Mouse (Mus musculus) NIH3T3 (cell line): Measurements from ENCODE around the gene Sct.
A peak's percentile ranks its signal among the peaks of the same experiment; 100 is the strongest.

Experiments used
- DNase-seq: peaks from one replicate; pipeline ENCODE4 v3.0.0-alpha.2; 2012; ENCODE audit warnings: low read depth

Sct gene

DNA sequence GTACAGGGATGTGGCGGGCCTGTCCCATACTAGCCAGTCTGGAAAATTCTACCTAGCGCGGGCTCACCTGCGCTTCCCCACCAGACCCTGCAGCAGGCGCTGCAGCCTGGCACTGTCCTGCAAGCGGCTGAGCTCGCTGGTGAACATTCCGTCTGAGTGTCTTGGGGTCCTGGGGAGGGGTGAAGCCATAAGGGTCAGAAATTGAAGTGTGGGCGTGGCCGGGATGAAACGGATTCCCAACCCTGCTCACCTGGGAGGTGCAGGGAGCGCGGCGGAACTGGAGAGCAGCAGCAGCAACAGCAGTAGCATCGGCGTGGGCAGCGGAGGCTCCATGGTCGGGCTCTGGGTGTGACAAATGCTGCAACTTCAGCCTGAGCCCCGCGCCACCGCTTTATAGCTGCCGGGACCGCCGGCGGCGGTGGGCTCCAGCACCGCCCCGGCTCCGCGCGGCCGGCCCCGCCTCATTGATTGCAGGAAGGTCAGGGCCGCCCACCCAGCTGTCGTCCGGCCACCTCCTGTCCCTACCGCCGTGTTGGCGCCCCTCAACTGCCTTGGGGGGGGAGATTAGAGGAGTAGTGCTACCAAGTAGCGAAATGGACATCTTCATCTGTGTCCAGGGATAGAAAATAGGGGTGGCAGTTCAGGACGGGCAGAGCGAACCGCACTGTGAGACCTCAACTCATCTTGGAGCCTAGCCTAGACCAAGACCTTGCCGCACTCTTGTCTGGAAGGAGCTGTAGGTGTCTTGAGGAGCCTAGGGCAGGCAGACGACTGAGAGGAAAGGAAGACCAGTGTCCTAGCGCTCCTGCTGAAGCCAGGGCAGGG, at the start of gene Sct:
Gene Sct, minus strand, starts transcription at position 368 of the 825 bp plus-strand sequence.
- DNase-seq = no peak

DNA sequence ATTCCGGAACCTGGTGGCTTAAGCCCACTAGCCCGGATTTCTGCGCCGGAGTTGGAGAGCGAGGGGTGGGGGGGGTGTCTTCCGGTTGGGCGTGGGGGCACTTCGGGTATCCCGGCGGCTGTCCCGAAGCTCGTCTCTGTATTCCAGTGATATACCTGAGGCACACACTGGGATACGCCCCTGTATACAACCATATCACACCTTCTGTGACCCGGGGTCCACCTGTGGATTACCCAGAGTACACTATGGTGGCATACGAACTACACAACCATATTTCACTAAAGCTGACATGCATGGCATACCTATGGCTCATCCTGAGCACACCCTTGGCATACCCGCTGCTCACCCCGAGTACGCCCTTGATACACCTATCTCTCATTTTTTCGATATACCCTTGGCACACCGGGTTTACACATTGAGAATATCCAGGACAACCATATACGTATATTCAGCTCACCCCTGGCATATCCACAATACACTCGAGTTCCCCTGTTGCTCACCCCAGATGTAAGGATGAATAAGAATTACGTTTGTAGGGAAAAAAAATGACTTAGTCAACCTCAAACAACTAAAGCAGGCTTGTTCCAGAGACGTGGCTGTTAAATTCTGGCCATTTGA, 49.5 kb upstream of the Sct start:
- DNase-seq = peak; percentile 18

DNA sequence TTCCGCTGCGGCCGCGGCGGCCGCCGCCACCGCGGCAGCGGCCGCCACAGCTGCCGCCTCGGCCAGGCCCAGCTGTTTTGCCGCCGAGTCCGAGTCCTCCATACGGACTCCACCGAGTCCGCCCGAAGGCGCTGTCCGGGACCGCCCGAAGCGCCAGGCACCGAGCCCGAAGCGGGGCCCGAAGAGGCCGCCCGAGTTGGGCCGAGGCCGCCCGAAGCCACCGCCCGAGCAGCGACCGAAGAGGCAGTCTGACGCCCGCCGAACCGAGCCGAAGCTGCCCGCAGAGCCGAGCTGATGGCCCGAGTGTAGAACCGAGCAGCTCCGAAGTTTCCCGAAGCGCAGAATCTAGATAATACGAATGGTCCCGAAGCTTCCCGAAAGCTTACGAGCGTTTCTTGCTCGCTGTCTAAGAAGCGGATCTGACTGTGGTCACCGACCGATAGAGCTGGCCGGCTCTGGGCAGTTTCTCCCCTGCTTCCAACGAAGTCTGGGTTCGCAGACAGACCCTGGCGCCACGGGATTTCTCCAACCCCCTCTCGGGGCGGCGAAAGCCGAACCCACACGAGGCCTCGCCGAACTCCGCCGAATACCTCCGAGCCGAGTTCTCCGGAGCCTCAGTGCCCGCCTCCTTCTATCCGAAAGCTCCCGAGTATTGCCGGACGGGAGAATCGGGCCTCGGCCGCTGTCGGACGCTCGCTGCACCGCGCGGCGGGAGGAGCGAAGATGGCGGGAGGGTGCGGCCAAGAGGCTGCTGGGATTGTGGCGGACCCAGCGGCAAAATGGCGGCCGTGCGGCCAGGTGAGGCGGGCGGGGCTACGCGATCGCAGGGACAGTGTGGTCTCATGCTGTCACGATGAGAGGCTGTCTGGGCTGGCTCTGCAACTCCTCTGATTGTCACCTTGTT, 48.8 kb upstream of the Sct start, which contains the start of the genes Deaf1 and Tmem80:
Gene Deaf1, minus strand, starts transcription at position 222 of the 904 bp plus-strand sequence.
Gene Tmem80, plus strand, starts transcription at position 271 of the 904 bp plus-strand sequence.
- peak; percentile 97 for DNase-seq

DNA sequence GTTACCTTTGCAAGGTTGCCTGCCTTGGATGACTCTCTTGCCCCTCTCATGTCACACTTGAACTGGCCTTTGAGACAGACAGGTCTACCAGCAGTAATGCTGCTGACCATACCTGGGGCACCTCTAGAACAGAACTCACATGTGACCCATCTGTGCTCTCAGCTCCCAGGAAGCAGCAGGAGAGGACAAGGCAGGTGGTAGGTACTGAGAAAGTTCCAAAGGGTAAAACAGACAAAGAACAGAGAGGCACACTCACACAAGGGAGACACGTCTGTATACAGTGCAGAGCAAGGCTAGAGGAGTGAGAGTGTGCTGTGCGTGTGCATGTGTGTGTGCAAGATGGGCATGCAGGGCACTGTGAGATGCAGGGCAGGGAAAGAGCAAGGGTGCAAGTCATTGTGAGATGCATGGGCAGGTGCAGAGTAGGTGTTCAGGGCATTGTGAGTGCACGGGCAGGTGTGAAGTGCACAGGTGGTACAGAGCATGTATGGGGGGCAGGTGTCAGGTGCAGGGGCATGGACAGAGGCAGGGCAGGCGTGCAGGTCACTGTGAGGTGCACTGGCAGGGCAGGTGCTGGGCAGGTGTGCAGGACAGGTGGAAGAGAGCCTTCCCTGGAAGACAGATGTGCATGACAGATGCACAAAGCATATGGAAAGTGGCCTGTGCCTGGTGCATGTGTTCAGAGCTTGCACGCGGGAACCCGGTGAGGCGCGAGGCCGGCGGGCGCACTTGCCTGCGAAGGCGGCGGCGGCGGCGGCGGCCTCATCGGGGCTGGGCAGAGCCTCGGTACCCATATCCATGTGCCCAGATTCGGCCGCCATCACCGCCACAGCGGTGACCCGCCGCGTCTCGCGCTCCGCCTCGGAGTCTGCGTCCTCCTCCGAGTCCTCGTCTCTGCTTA, 47.9 kb upstream of the Sct start:
- no peak for DNase-seq

DNA sequence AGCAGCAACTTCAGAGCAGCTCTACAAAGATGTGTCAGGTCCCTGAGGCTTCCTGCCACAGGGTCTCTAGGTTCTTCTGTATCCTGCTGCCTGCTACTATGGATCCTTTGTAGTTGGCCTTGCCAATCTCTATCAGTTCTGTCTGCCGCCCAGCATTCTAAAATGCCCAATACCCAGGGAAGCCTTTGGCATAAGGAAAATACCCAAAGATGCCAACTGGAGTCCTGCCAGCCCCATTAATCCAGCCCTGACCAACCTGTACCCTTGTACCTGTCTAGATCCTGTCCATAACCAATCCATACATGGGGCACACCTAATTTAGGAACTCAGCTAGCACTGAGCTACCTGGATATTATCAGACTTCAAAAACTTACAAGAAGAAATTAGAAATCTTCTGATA, 45.8 kb upstream of the Sct start:
- DNase-seq = no peak

DNA sequence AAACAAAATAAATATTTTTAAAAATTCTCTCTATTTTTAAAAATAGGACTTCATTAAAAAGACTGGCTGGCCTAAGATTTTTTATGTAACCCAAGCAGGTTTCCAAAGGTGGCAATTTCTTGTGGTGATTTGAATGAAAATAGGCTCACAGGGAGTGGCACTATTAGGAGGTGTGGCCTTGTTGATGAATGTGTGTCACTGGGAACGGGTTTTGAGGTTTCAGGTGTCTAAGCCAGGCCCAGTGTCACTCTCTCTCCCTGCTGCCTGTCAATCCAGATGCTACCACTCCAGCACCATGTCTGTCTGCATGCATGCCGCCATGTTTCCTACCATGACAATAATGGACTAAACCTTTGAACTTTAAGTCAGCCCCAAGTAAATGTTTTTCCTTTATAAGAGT, 40.5 kb upstream of the Sct start:
- no peak for DNase-seq

DNA sequence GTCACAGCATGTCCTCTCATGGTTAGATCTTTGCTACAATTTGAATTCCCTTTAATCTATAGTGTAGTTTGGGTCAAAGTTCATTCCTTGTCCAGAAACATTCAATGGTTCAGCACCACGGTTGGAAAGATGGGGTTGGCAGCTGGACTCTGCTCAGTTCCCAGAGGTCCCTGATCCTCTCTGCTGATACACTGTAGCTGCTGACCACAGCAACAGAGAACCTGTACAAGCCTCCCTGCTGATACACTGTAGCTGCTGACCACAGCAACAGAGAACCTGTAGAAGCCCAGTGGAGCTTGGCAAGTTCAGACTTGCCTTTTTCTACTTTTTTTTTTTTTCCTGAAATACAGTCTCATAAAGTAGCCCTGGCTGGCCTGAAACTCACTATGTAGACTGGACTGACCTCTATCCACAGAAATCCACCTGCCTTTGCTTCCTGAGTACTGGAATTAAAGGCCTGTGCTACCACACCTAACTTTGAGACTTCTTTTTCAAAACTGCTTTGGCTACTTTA, 38.7 kb upstream of the Sct start:
- no peak for DNase-seq

DNA sequence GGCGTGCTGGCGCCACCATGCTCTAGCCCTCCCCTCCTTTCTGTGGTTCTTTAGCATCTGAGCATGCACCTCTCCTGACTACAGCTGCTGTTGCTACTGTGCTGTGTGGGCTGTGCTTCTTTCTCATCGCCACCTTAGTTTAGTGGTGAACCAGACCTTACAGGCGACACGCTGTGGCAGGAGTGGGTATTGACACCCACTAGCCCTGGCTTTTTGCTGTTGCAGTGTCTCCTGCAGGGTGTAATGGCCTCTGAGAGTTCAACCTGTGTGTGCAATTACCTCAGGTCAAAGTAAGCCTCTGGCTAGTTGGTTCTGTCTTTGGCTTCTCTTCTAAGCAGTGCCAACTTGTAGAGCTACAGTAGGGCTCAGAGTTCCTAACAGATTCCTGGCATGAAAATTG, 37.0 kb upstream of the Sct start:
- no peak for DNase-seq

DNA sequence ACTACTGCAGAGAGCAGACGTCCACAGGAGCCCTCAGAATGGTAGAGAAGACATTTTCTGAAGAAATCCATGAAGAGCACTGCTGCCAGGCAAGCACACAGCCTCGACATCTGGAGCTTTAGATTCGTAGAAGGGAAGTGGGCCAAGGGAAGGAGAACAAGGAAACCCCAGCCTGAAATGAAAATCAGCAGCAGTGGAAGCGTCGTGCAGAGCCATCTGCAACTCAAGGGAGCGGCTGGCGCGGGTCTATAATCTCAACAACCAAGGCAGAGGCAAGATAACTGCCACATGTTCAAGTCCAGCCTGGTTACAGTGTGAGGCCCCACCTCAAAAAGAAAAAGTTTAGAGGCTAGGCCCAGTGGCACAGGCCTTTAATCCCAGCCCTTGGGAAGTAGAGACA, 36.1 kb upstream of the Sct start:
- DNase-seq = no peak

DNA sequence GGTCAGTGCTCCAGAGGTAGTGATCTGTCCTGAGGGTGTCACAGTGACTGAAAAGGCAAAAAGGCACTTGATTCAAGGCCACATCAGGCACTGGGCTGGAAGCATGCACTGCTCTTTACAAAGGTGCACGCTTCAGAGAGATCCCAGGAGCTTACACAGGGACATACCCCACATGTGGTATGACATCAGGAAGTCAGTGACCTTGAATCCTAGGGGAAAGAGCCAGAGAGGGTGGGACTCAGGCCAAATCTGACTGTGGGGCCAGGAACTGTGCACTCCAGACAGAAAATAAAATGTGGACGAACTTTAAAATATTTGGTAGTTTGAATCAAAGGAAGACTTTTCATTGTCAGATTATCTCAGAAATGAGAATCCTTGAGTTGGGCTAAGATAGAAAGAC, 35.5 kb upstream of the Sct start:
- DNase-seq = no peak

DNA sequence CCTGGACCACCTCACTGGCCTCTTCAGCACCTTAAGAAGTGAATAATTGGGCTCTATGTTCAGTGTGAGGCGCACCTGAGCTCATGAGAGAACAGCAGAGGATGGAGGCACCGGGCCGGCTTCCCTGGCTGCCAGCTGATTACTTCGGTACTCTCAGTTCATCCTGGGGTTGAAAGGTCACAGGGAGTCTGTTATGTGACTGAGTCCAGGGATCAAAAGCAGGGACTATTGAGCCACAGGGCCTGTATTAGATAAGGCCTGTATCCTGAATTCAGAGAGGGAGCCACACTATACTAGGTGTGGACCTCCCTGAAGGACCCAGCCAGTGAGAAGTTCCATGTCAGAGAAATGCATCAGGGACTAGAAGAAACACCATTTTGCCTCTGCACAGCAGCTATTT, 25.6 kb upstream of the Sct start:
- no peak for DNase-seq

DNA sequence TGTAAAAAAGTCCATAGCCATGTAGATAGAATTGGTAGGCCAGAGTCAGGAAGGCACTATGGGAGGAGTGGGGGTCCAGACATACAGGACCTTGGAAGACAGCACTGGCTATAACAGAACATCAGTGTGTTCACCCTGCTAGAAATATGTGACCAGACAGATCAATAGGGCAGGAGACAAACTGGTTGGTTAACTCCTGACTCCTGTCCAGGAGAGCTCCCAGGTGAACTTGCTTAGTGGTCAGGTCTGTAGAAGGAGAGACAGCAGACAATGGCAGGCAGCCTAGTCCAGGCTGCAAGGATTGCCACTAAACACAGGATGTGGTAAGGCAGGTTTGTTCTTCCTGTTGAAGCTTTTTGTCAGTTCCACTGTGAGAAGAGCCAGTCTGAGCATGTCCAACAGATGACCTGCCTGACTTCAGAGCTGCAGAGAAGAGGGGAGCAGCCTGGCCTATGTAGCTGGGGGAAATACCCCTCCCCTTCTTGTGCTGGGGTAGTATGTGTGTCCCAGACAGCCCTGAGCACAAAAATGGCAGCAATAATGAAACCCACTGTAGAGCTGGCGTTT, 23.9 kb upstream of the Sct start:
- DNase-seq = no peak

DNA sequence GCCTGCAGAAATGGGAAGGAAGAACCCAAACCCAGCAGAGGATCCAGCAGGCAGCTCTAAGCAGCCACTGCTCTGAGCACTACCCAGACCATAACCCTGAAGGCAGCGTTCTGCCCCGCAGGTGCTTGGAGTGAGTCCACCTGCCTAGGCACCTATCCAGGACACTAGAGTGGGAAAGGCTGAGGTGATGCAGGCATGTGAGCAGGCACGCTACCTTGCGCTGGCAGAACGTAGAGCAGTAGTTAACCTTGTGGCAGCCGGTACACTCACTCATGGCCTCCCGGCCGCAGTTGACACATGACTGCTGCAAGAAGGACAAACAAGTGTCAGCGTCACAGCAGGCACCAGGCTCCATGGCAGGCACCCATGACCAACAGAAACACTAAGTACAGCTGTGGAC, 22.5 kb upstream of the Sct start:
- DNase-seq = no peak

DNA sequence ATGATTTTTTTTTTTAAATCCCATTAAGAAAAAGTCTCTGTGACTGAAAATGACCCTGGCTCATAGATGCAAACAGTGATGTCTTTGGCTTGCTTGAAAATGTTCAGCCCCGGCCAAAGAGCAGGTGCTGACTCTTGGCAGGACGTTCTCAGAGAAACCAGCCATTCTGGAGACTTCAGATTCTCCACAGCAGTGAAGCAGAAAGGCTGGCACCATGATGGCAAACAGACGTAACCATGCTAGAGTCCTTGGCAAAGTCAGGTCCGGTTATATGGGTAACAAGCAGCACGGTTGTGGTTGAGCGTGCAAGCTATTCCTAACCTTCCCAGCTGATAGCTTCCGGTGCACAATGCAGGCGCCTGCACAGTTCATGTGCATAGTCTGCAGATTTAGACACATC, 20.2 kb upstream of the Sct start:
- no peak for DNase-seq

DNA sequence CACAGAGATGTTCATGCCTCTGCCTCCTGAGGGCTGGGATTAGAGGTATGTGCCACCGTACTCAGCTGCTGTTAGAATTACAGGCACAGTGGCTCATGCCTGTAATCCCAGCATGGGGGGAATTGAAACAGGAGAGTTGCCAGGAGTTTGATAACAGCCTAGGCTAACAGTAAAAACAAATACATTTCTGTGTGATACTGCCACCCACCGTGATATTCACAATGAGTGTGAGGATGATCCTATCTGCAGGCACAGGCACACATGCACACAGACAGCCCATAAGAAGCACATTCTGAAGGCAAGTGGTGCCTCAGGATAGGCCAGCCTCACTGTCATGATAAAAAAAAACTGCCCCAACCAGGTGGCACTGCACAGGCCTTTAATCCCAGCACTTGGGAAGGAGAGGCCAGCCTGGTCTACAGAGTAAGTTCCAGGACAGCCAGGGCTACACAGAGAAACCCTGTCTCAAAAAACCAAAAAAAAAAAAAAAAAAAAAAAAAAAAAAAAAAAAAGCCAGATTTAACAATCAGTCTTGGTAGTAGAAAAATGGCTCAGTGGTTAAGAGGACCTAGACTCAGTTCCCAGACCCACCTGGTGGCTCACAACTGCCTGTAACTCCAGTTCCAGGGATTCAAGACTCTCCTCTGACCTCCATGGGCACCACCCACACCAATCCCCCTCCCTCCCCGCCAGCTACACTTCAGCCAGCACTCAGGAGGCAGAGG, 19.2 kb upstream of the Sct start:
- DNase-seq = no peak

DNA sequence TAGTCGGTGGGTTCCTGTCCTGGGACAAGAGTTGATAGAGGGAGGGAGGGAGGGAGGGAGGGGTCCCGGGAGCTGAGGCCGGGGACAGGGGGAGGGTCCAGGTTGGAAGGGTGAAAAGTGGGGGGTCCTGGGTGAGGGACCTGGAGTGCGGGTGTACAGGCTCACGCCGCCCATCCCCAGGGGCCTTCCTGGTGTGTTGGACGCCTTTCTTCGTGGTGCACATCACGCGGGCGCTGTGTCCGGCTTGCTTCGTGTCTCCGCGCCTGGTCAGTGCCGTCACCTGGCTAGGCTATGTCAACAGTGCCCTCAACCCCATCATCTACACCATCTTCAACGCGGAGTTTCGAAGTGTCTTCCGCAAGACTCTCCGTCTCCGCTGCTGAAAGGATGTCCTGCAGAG, 15.5 kb upstream of the Sct start:
- no peak for DNase-seq

DNA sequence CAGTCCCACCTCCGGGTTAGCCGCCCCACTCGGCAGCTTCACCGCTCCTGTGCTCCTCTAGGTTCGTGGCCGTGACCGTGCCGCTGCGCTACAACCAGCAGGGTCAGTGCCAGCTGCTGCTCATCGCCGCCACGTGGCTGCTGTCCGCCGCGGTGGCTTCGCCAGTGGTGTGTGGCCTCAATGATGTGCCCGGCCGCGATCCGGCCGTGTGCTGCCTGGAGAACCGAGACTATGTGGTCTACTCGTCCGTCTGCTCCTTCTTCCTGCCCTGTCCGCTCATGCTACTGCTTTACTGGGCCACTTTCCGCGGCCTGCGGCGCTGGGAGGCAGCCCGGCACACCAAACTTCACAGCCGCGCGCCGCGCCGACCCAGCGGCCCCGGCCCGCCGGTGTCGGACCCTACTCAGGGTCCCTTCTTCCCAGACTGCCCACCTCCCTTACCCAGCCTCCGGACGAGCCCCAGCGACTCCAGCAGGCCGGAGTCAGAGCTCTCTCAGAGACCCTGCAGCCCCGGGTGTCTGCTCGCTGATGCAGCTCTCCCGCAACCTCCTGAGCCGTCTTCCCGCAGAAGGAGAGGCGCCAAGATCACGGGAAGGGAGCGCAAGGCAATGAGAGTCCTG, 15.0 kb upstream of the Sct start:
- no peak for DNase-seq

DNA sequence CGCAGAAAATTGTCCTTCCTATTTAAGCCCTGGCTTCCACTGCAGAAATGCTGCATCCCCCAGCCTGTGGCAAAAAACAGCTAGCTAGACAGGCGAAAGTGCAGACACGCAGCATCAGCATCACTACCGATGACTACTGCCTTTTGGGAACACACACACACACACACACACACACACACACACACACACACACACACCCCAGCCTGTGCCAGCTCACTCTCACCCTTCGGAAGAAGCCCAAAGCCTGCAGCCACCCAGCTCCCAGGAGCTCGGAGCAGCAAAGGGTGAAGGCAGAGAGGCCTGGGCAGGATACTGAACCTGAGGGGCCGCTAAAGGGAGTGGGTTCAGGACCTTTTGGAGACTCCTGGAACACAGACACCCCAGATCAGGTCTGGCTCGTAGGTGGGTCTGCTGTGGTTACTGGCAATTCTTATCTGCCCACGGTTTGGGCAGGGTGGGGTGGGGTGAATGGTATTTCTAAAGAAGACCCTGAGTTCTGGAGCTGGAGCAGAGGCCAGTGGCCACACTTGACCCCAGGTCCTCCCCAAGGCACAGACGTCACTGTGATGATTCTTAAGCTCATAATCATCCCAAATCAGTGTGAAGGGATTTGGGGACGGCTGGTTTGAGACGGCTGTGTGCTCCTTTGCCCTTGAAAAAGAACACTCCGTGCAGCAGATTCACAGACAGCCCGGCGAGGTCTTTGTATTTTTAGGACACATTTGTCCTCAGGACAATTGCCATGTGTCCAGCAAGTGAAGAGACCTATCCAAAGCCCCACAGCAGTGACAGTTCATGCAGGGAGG, 13.9 kb upstream of the Sct start:
- peak; percentile 10 for DNase-seq
